Mouse (Mus musculus) lung, postnatal 25 days (tissue): ENCODE measurements around the gene Smc6.

Experiments used
- DNase-seq: peaks from one replicate; pipeline ENCODE4 v3.0.0; 2022; ENCODE audit warnings: low spot score

Smc6 gene

DNA sequence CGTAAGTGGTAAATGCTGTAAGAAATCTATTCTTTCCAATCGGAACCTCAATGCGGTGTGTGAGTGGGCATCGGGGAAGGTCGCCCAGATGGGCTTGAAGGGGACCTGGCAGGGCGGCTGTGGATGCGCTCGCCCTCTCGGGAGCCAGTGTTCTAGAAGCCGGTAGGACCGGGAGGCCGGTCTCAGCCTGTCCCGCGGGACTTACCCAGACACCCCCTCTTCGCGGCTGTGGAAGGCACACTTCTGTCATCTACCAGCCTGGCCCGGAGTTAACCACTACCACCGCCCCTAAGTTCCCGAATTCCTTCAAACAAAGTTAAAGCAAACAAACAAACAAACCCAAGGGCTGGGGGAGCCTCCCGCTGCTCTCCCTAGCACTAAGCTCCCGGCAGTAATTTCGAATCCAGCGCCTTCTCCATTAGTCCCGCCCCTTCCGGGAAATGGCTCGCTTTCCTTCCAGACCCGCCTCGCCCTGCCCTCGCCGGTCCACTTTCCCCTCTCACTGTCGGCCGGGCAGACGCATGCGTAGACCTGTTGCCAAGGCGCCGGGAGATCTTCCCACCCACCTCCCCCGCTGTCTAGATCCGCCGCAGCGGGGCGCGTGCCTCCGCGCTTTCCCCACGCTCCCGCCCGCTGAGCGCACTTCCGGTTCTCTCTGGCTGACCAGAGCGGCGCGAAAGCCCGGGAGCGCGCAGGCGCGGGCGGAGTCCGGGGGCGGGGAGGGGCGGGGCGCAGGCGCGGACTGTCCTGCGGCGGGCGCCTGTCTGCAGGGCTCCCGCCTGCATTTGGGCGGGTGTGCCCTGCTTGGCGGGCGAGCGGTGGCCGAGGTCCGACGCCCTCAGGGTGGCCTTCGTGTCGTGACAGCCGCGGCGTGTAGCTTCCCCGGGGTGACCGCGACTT lies at the start of gene Smc6, which contains the start of gene Gen1:
TSS of gene Smc6 (plus strand) at position 505 of the 900 bp plus-strand sequence.
TSS of gene Gen1 (minus strand) at position 420 of the 900 bp plus-strand sequence.
- peak; percentile 96 for DNase-seq

DNA sequence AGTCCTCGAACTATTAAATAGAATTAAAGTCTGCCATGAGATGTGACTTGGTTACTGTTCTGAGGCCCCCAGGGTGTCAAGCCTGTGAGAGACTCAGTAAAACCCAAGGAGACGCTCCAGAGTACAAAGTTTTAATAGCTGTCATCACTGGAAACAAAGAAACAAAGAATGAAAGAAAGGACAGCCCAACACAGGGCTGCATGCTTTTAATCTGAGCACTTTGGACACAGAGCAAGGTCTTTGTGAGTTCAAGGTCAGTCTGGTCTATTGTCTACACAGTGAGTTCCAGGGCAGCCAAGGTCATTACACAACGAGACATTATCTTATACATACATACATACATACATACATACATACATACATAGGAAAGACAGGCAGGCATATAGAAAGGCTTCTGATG lies 49.2 kb upstream of the Smc6 start:
- no peak for DNase-seq

DNA sequence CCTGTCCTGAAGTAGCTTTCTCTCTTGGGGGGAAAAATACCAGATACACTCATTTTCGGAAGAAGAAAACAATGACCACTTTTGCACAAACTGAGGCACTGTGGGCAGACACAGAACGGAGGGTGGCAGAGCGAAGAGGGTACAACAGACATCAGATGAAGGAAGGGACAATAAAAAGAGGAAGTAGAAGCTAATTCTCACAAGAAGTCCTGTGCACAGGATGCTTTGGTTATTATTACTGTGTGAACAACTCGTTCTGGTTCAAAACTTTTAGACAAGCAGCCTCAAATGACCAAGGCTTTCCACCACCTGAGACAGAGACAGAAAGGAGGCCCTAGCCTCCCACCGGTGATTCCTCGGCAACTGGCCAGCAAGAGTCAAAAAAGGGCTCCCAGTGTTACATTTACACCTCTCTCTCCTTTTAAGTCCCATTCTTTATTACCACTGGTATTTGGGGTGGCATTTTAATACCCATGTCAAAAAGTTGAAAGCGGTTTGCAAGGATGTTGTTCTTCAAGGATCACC lies 47.9 kb upstream of the Smc6 start:
- DNase-seq, result peak; percentile 29

DNA sequence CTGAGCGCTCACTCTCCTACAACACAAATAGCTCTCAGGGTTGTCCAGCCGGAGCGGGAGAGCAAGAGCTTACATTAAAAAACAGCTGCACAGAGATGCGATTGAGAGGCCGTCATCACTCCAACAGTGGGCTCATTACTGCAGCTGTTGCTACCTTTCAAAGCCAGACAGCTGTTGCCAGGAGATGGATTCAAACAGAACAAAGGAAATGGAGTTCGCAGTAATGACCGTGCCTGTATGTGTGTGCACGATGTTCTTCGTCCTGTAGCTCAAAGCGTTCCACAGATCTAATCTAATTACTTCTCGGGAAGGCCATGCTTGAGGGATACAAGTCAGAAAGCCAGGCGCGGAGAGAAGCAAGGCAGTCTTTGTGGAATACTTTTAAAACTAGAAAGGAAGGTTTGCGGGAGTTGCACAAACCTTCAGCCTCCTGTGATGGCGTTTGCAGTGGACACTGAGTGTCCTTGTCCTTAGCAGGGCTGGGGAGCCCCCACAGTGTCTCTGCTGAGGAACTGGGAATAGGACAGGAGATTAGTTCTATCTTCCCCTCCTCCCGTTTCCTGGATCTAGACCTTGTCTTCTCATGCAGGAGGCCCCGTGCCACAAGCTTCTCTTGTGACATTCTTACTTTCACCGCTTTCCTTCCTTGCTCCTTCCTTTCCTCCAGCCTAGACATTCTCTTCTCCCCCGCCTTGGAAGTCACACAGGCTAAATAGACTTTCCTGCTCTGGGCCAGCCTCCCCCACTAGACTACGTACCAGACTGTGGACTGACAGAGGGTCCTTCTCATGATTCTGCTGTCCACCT lies 44.0 kb upstream of the Smc6 start:
- no peak for DNase-seq

GRCm38 (mm10) chr12:11222566-11222965 lies 43.1 kb upstream of the Smc6 start:
- DNase-seq, result no peak

GRCm38 (mm10) chr12:11223090-11223489 lies 42.6 kb upstream of the Smc6 start:
- no peak for DNase-seq

GRCm38 (mm10) chr12:11224722-11225121 lies 41.0 kb upstream of the Smc6 start:
- no peak for DNase-seq

DNA sequence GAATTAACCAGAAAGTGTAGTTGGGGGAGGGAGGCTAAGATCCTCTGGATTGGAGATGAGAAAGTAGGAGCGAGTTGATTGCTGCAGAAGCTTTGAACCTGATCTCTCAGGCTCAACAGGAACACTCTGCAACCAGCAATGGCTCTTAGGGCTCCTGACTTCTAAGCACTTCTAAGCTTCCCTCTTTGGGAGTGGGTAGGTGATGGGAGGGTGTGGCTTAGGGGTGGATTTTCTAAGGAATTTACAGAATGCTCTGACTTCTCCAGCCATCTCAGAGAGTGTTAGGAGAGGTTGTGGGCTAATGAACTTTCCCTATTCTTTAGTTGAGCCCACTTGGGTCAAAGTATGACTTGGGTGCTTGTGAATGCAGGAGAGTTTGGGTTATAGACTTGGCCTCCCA lies 39.6 kb upstream of the Smc6 start:
- no peak for DNase-seq

DNA sequence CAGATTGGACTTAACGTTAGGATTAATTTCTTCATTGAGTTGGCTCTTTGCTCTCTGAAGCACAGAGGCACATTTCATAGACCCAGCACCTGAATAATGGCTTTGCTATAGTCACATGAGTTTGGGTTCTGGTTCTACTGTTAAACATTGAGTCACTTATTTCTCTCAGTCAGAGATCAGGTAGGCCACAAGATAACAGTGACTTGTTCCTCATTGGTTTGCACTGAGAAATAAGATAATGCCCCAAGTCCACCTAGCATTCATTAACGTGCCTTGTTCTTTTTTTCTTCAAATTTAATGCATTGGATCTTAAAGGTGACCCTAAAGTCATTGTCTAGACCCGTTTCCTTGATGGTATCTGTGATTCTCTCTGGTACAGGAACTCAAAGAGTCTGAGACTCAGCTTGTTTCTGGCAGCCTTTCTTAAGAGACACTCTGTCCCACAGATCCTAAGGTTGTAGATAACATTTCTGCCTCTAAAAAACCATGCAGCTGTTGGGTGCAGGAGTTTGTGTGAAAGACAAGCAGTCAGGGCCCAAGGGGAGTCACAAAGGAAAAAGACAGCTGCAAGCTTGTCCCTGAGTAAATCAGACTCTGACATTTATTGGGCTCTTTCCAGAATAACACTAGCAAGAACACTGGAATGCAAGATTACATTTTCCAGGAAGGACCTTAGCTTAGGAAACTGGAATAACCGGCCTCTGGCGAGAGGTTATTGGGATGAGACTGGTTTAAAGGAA lies 39.0 kb upstream of the Smc6 start:
- peak; percentile 19 for DNase-seq

DNA sequence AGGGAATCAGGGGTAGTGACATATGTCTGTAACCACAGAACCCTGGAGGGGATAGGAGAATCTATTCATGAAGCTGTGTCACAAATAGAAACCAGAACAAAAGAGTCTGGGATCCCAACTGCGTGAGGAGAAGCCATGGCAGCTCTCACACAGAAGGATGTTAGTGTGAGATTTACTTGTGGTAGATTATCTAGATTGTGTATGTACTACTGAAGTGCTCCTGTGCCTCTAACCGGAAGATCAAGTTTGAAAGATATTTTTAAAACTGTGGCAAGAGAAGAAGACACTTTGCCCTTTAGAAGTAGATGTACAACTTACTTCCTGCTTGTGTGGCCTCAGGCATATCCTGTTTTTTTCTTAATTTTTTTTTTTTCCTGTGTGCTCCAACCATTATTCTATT lies 35.4 kb upstream of the Smc6 start:
- DNase-seq, result no peak

DNA sequence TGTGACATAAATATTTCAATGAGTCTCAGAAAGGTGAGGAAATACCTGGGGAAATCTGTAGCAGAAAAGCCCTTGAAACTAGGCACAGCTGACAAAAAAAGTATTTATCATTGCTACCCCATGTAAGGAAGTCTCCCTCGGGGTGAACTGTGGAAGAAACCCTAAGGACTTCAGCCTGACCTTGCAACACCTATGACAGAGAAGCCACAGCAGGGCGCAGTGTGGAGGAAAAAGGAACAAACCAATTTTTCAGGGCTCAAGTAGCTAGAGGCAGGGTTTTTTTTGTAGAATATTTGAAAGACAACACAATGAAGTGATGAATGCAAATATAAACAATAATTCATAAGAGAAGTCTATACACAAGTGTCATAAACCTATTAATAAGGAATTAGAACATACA lies 29.7 kb upstream of the Smc6 start:
- DNase-seq, result no peak

- no peak for DNase-seq
Measured at GRCm38 (mm10) chr12:11247460-11247859, 18.2 kb upstream of the Smc6 start.

- DNase-seq, result no peak
Measured at GRCm38 (mm10) chr12:11250322-11250721, 15.4 kb upstream of the Smc6 start.

- no peak for DNase-seq
Measured at GRCm38 (mm10) chr12:11264895-11265294, 791 bp upstream of the Smc6 start.

GRCm38 (mm10) chr12:11266282-11266985 lies 748 bp downstream of the Smc6 start:
- DNase-seq, result peak; percentile 20

DNA sequence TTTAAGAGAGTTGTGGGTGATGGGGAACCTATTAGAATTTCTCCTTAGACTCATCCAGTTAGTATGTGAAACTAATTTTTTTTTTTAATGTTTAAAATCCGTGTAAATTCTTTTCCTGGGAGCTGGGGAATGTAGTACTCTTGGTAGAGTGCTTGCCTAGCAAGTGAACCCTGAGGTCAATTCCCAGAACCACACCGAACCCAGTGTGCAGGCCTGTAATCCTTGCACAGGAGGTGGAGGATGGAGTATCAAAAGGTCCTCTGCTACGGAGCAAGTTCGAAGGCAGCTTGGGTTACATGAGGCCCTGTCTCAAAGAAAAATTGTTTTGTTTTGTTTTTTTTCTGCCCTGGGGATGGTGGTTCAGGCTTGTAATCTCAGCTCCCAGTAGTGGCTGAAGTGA lies 1.3 kb downstream of the Smc6 start:
- no peak for DNase-seq

GRCm38 (mm10) chr12:11272568-11272967 lies 6.9 kb downstream of the Smc6 start:
- DNase-seq, result no peak

DNA sequence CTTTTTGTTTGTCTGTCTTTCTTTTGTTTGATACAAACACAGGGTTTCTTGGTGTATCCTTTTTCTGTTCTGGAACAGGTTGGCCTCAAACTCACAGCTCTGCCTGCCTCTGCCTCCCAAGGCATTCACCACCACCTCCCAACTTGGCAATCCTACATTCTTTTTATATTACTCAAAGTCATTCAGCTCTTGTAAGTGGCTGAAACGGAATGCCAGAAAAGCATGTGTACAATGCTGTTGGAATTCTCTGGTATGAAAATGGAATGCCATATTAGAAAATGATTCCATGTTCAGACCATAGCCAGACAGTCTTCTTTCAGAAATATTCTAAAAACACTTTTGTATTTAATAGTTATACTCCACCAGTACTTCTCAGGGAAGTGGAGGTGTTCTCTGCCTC lies 7.5 kb downstream of the Smc6 start:
- DNase-seq, result no peak

DNA sequence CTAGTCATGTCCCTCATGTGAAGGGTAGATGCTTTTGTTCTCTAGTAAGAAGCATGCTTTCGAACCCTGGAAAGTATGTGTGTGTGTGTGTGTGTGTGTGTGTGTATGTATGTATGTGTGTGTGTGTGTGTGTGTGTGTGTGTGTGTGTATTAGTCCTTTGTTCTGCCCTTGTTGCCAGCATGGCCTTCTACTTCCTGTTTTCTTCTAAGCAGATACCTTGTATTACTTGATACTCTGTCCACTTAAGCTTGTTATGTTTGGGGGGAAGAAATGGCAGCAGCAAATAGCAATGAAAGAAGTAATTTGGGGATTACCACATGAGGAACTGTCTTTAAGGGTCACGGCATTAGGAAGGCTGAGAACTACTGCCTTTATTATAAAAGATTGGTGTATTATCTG lies 10.9 kb downstream of the Smc6 start:
- DNase-seq, result no peak

DNA sequence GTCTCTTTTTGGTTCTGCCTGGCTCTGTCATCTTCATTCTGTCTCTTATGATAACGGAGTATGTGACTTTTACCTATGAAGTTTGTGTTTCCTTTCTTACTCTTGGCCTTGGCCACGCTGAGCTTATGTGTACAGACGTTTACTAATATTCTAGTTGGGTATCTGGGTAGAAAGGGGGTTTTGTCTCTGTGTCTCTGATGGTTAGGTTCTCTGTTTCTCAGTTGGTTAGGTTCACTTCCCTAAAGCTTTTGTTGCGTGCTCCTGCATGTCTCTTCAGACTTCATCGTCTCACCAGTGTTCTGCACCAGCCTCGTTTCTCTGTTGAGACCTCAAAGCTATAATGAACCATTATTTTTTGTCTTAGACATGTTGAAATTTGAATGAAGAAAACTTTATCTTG lies 11.5 kb downstream of the Smc6 start:
- DNase-seq, result no peak

DNA sequence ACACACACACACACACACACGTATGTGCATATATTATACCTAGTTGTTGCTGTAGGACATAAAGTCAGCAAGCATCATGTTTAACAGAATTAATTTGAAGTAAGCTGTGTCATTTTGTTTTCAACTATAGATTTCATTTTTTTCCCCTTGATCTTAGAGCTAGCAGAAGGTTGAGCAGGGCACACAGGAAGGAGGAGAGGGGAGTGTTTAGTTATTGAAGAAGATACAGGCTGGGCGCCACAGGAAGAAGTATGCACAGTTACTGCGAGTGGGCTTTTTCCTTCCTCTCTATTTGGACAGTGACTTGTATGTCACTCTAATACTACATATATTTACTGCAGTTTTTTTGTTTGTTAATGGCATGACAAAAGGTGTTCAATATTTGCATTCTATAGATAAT lies 14.2 kb downstream of the Smc6 start:
- no peak for DNase-seq

- no peak for DNase-seq
Measured at GRCm38 (mm10) chr12:11281584-11281983, 15.9 kb downstream of the Smc6 start.
